Mouse (Mus musculus): ENCODE measurements at regions not wholly inside any gene's neighbourhood (a gene's known extent, or its start where the extent isn't known, plus 50 kb on each side); places are given as distances from the start of the nearest gene placed in this dataset.
A peak's percentile ranks its signal among the peaks of the same experiment; 100 is the strongest.

DNA sequence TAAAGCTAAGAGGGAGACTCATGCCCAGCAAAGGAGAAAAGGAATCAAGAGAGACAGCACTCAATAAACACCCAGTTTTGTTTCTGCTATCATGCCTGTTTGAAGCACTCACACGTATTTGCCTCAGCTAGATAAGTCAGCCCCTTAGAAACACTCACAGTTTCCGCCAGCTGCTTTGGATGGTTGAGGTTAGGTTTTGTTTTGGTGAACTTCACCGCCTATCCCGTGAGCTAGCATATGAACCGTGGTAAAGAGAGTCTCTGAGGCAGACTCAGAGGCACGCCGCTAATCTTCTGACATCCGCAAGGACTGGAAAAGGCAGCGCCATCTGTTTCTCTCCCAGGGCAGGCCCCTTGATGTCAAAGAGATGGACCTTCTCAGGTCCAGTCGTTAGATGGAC, 73.2 kb upstream of the Prdm1 start:
- H3K9me3 ChIP-seq (ENCODE audit: control insufficient read depth, low read length): no peaks in the 10 kb centered on the region
- no peak overlapping the region for H3K9ac ChIP-seq (ENCODE audit: low read length)
- H3K4me3 ChIP-seq (ENCODE audit: low read depth, low read length): no peak overlapping the region
- no peaks in the 10 kb centered on the region for H3K4me1 ChIP-seq (ENCODE audit: control insufficient read depth, insufficient read depth, low read length)
- no peak for ATAC-seq (ENCODE audit: insufficient read depth, low FRiP score, low TSS enrichment)
- H3K27ac ChIP-seq (ENCODE audit: low read depth, low read length): no peak overlapping the region
- H3K27me3 ChIP-seq (ENCODE audit: control insufficient read depth, insufficient read depth, low read length): no peaks in the 10 kb centered on the region
- WGBS: 77% methylated on average over 10 of the region's 10 CpGs
- H3K36me3 ChIP-seq (ENCODE audit: control insufficient read depth, insufficient read depth, low read length): no peaks in the 10 kb centered on the region
- H3K4me2 ChIP-seq (ENCODE audit: low read depth): no peak overlapping the region
- DNase-seq (ENCODE audit: low spot score): no peak

- H3K4me2 ChIP-seq (ENCODE audit: low read depth): no peak overlapping the region
- no peaks in the 10 kb centered on the region for H3K9me3 ChIP-seq (ENCODE audit: control insufficient read depth, low read length)
- H3K4me1 ChIP-seq (ENCODE audit: control insufficient read depth, insufficient read depth, low read length): no peaks in the 10 kb centered on the region
- ATAC-seq (ENCODE audit: insufficient read depth, low FRiP score, low TSS enrichment) (no peak), DNase-seq (ENCODE audit: low spot score) (peak; percentile 16)
- WGBS: 50% methylated on average over 4 of the region's 4 CpGs
- no peak overlapping the region for H3K4me3 ChIP-seq (ENCODE audit: low read depth, low read length)
- H3K27me3 ChIP-seq (ENCODE audit: control insufficient read depth, insufficient read depth, low read length): no peaks in the 10 kb centered on the region
- no peak overlapping the region for H3K27ac ChIP-seq (ENCODE audit: low read depth, low read length)
- H3K9ac ChIP-seq (ENCODE audit: low read length): no peak overlapping the region
- no peaks in the 10 kb centered on the region for H3K36me3 ChIP-seq (ENCODE audit: control insufficient read depth, insufficient read depth, low read length)
These were observed 71.6 kb upstream of the Prdm1 start for GRCm38 (mm10) chr10:44599964-44600334.

GRCm38 (mm10) chr10:44599331-44599963, 71.1 kb upstream of the Prdm1 start:
- Histone ChIP-seq H3K9ac (ENCODE audit: low read length) (no peak overlapping the region), H3K27ac (ENCODE audit: low read depth, low read length) (no peak overlapping the region), H3K36me3 (ENCODE audit: control insufficient read depth, insufficient read depth, low read length) (no peaks in the 10 kb centered on the region), H3K27me3 (ENCODE audit: control insufficient read depth, insufficient read depth, low read length) (no peaks in the 10 kb centered on the region), H3K9me3 (ENCODE audit: control insufficient read depth, low read length) (no peaks in the 10 kb centered on the region), H3K4me1 (ENCODE audit: control insufficient read depth, insufficient read depth, low read length) (no peaks in the 10 kb centered on the region), H3K4me2 (ENCODE audit: low read depth) (no peak overlapping the region), H3K4me3 (ENCODE audit: low read depth, low read length) (no peak overlapping the region)
- DNase-seq (ENCODE audit: low spot score) (no peak), ATAC-seq (ENCODE audit: insufficient read depth, low FRiP score, low TSS enrichment) (no peak)
- 57% methylated on average over 10 of the region's 10 CpGs for WGBS

GRCm38 (mm10) chr10:44598615-44599014, 70.3 kb upstream of the Prdm1 start:
- Histone ChIP-seq H3K9ac (ENCODE audit: low read length) (no peak overlapping the region), H3K36me3 (ENCODE audit: control insufficient read depth, insufficient read depth, low read length) (no peaks in the 10 kb centered on the region), H3K4me1 (ENCODE audit: control insufficient read depth, insufficient read depth, low read length) (no peaks in the 10 kb centered on the region), H3K9me3 (ENCODE audit: control insufficient read depth, low read length) (no peaks in the 10 kb centered on the region), H3K4me2 (ENCODE audit: low read depth) (no peak overlapping the region), H3K27me3 (ENCODE audit: control insufficient read depth, insufficient read depth, low read length) (no peaks in the 10 kb centered on the region), H3K4me3 (ENCODE audit: low read depth, low read length) (no peak overlapping the region), H3K27ac (ENCODE audit: low read depth, low read length) (no peak overlapping the region)
- ATAC-seq (ENCODE audit: insufficient read depth, low FRiP score, low TSS enrichment) (no peak), DNase-seq (ENCODE audit: low spot score) (no peak)
- WGBS: 89% methylated on average over 3 of the region's 3 CpGs

GRCm38 (mm10) chr10:44595932-44596331, 67.6 kb upstream of the Prdm1 start:
- H3K27me3 ChIP-seq (ENCODE audit: control insufficient read depth, insufficient read depth, low read length): no peaks in the 10 kb centered on the region
- H3K9me3 ChIP-seq (ENCODE audit: control insufficient read depth, low read length): no peaks in the 10 kb centered on the region
- H3K4me2 ChIP-seq (ENCODE audit: low read depth): no peak overlapping the region
- 87% methylated on average over 2 of the region's 2 CpGs for WGBS
- no peak overlapping the region for H3K4me3 ChIP-seq (ENCODE audit: low read depth, low read length)
- no peak overlapping the region for H3K9ac ChIP-seq (ENCODE audit: low read length)
- no peaks in the 10 kb centered on the region for H3K36me3 ChIP-seq (ENCODE audit: control insufficient read depth, insufficient read depth, low read length)
- no peak for ATAC-seq (ENCODE audit: insufficient read depth, low FRiP score, low TSS enrichment)
- no peak for DNase-seq (ENCODE audit: low spot score)
- no peaks in the 10 kb centered on the region for H3K4me1 ChIP-seq (ENCODE audit: control insufficient read depth, insufficient read depth, low read length)
- no peak overlapping the region for H3K27ac ChIP-seq (ENCODE audit: low read depth, low read length)

GRCm38 (mm10) chr10:44589842-44590241, 61.5 kb upstream of the Prdm1 start:
- Histone ChIP-seq H3K9me3 (ENCODE audit: control insufficient read depth, low read length) (no peaks in the 10 kb centered on the region), H3K4me2 (ENCODE audit: low read depth) (no peak overlapping the region), H3K27me3 (ENCODE audit: control insufficient read depth, insufficient read depth, low read length) (no peaks in the 10 kb centered on the region), H3K4me1 (ENCODE audit: control insufficient read depth, insufficient read depth, low read length) (no peaks in the 10 kb centered on the region), H3K9ac (ENCODE audit: low read length) (no peak overlapping the region), H3K27ac (ENCODE audit: low read depth, low read length) (no peak overlapping the region), H3K4me3 (ENCODE audit: low read depth, low read length) (no peak overlapping the region), H3K36me3 (ENCODE audit: control insufficient read depth, insufficient read depth, low read length) (no peaks in the 10 kb centered on the region)
- DNase-seq (ENCODE audit: low spot score) (no peak), ATAC-seq (ENCODE audit: insufficient read depth, low FRiP score, low TSS enrichment) (no peak)
- 89% methylated on average over 6 of the region's 6 CpGs for WGBS

GRCm38 (mm10) chr10:44589352-44589751, 61.1 kb upstream of the Prdm1 start:
- Histone ChIP-seq H3K27ac (ENCODE audit: low read depth, low read length) (no peak overlapping the region), H3K27me3 (ENCODE audit: control insufficient read depth, insufficient read depth, low read length) (no peaks in the 10 kb centered on the region), H3K36me3 (ENCODE audit: control insufficient read depth, insufficient read depth, low read length) (no peaks in the 10 kb centered on the region), H3K4me1 (ENCODE audit: control insufficient read depth, insufficient read depth, low read length) (no peaks in the 10 kb centered on the region), H3K9ac (ENCODE audit: low read length) (no peak overlapping the region), H3K4me2 (ENCODE audit: low read depth) (no peak overlapping the region), H3K9me3 (ENCODE audit: control insufficient read depth, low read length) (no peaks in the 10 kb centered on the region), H3K4me3 (ENCODE audit: low read depth, low read length) (no peak overlapping the region)
- ATAC-seq (ENCODE audit: insufficient read depth, low FRiP score, low TSS enrichment) (no peak), DNase-seq (ENCODE audit: low spot score) (no peak)

DNA sequence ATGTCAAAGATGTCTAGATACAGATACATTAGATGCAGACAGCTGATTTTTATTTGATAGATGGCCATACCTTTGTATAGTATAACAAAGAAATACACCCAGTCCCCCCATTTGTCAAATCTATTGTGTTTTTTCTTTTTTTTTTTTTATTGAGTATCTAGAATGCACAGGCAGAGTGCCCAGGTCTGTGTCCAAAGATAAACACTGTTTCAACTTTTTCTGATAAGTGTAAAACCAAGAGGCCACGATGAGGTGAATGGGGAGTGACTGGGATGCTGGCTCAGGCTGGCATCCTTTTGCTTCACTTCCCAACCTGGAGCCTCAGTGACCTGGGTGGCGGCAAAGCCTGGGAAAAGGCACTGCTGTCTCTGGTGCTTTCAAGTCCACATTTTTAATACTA, 54.4 kb upstream of the Prdm1 start:
- ATAC-seq (ENCODE audit: insufficient read depth, low FRiP score, low TSS enrichment): no peak
- no peak for DNase-seq (ENCODE audit: low spot score)
- no peak overlapping the region for H3K4me2 ChIP-seq (ENCODE audit: low read depth)
- no peak overlapping the region for H3K27ac ChIP-seq (ENCODE audit: low read depth, low read length)
- H3K4me3 ChIP-seq (ENCODE audit: low read depth, low read length): no peak overlapping the region
- no peaks in the 10 kb centered on the region for H3K4me1 ChIP-seq (ENCODE audit: control insufficient read depth, insufficient read depth, low read length)
- H3K9me3 ChIP-seq (ENCODE audit: control insufficient read depth, low read length): no peaks in the 10 kb centered on the region
- no peaks in the 10 kb centered on the region for H3K36me3 ChIP-seq (ENCODE audit: control insufficient read depth, insufficient read depth, low read length)
- 85% methylated on average over 2 of the region's 2 CpGs for WGBS
- no peak overlapping the region for H3K9ac ChIP-seq (ENCODE audit: low read length)
- H3K27me3 ChIP-seq (ENCODE audit: control insufficient read depth, insufficient read depth, low read length): no peaks in the 10 kb centered on the region
